Comparison of ENCODE assay signal across 19 mouse cellular contexts in the genomic region with DNA sequence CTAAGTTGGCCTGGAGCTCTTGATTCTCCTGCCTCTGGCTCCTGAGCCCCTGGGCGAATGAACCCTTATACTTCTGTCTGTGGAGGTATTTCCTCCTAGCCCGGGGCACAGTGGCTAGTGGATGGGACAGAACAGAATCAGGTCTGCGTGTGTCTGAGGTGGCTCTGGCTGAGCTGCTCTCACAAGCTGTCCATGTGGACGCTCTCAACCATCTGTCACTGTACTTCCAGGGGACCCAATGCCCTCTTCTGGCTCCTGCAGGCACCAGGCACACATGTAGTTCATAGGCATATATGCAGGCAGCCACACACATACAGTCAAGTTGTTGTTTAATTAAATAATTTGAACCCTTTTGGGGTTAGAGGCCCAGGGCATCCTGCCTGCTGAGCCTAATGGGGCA. TPM values are rescaled to one million over a fixed set of nuclear protein-coding genes. Genes with fewer than 3 reads are reported as not detected.
DNase-seq lines count a peak whose midpoint lies in the region; ATAC-seq and TF ChIP-seq lines count a peak whose summit lies in the region.
"Had no signal": no experiment of that assay in that cellular context is flagged by ENCODE, and none has a peak within 500 bp of the region (broad histone marks: within the 10 kb centered on the region; RNA-seq: fewer than 3 reads in every experiment).

No protein-coding gene starts in this region.

- ATAC-seq in cerebellum, adult (ENCODE audit: insufficient number of reproducible peaks, low FRiP score, low TSS enrichment) = peak; percentile 93
- ATAC-seq in lung, embryonic 14.5 days (ENCODE audit: insufficient read depth) = no peak
- no peak; the same call in 1 of the 2 replicates for ATAC-seq in stomach, embryonic 16.5 days (ENCODE audit: insufficient read depth, low FRiP score)
- ATAC-seq in midbrain, embryonic 15.5 days (replicated peaks) = no peak
- ATAC-seq: midbrain, embryonic 16.5 days had no signal

- DNase-seq in cerebellum, postnatal 4 days (ENCODE audit: low spot score in 2 of 2) = no peak
- DNase-seq in lung, embryonic 14.5 days = no peak
- no peak for DNase-seq in lung, adult 18-20 months
- peak; percentile 65 to 72 for DNase-seq in cerebellum, postnatal 36 days
- no peak for DNase-seq in right cerebral cortex, postnatal 10 days (ENCODE audit: low spot score in 2 of 2)
- DNase-seq: adrenal gland, postnatal 14 days; gastrocnemius, postnatal 36 days; heart, postnatal 36 days; liver, embryonic 13.5 days; right cerebral cortex, postnatal 4 days had no signal

- H3K27ac ChIP-seq in lung, embryonic 14.5 days (ENCODE audit: low read depth) = 0 out of 2 replicates have a peak overlapping the region, but pooled peaks have one; percentile 18
- no peak overlapping the region for H3K27ac ChIP-seq in stomach, embryonic 16.5 days (ENCODE audit: low read length)
- H3K27ac ChIP-seq in midbrain, embryonic 15.5 days = no peak overlapping the region
- H3K27ac ChIP-seq: liver, embryonic 13.5 days; macrophage had no signal

- no peak overlapping the region for H3K4me3 ChIP-seq in lung, embryonic 14.5 days (ENCODE audit: low read depth, low read length)
- no peak overlapping the region for H3K4me3 ChIP-seq in stomach, embryonic 16.5 days (replicated peaks; ENCODE audit: low read length)
- H3K4me3 ChIP-seq in midbrain, embryonic 15.5 days = no peak overlapping the region
- H3K4me3 ChIP-seq: heart, embryonic 10.5 days; liver, embryonic 13.5 days had no signal

- H3K4me1 ChIP-seq in lung, embryonic 14.5 days (ENCODE audit: insufficient read depth) = no peaks in the 10 kb centered on the region
- peaks cover 17% of the 10 kb centered on the region; the same call in 1 of the 2 replicates for H3K4me1 ChIP-seq in stomach, embryonic 16.5 days (ENCODE audit: control insufficient read depth, insufficient read depth, low read length)
- H3K4me1 ChIP-seq in midbrain, embryonic 15.5 days = no peaks in the 10 kb centered on the region

- WGBS in lung, embryonic 14.5 days = 66% methylated on average over 4 of the region's 4 CpGs
- 63% methylated on average over 4 of the region's 4 CpGs for WGBS in stomach, embryonic 16.5 days
- WGBS in midbrain, embryonic 15.5 days = 83% methylated on average over 4 of the region's 4 CpGs

- no peak overlapping the region for H3K9ac ChIP-seq in lung, embryonic 14.5 days
- peak overlapping the region; percentile 47 for H3K9ac ChIP-seq in stomach, embryonic 16.5 days (ENCODE audit: low read length)
- H3K9ac ChIP-seq in midbrain, embryonic 15.5 days = no peak overlapping the region
- H3K9ac ChIP-seq: liver, embryonic 13.5 days had no signal

- H3K9me3 ChIP-seq in lung, embryonic 14.5 days (ENCODE audit: low read depth, low read length) = no peaks in the 10 kb centered on the region
- H3K9me3 ChIP-seq in stomach, embryonic 16.5 days (replicated peaks; ENCODE audit: control insufficient read depth, low read length) = no peaks in the 10 kb centered on the region
- no peaks in the 10 kb centered on the region for H3K9me3 ChIP-seq in midbrain, embryonic 15.5 days
- H3K9me3 ChIP-seq: heart, embryonic 10.5 days; liver, embryonic 13.5 days had no signal

- H3K4me2 ChIP-seq in lung, embryonic 14.5 days = no peak overlapping the region
- H3K4me2 ChIP-seq in stomach, embryonic 16.5 days (ENCODE audit: low read depth, low read length) = no peak overlapping the region
- no peak overlapping the region for H3K4me2 ChIP-seq in midbrain, embryonic 15.5 days
- H3K4me2 ChIP-seq: liver, embryonic 13.5 days had no signal

- TF ChIP-seq CTCF in lung, embryonic 14.5 days (IDR thresholded peaks at IDR 0.05; ENCODE audit: low read depth) = no peak

- H3K36me3 ChIP-seq in lung, embryonic 14.5 days (ENCODE audit: insufficient read depth) = no peaks in the 10 kb centered on the region
- H3K36me3 ChIP-seq in stomach, embryonic 16.5 days (ENCODE audit: control insufficient read depth, insufficient read depth, low read length) = no peaks in the 10 kb centered on the region
- no peaks in the 10 kb centered on the region for H3K36me3 ChIP-seq in midbrain, embryonic 15.5 days (replicated peaks)
- H3K36me3 ChIP-seq: heart, embryonic 10.5 days; liver, embryonic 13.5 days had no signal

- H3K27me3 ChIP-seq in lung, embryonic 14.5 days (ENCODE audit: insufficient read depth, low read length) = no peaks in the 10 kb centered on the region
- H3K27me3 ChIP-seq in stomach, embryonic 16.5 days (ENCODE audit: control insufficient read depth, insufficient read depth, low read length) = no peaks in the 10 kb centered on the region
- no peaks in the 10 kb centered on the region for H3K27me3 ChIP-seq in midbrain, embryonic 15.5 days (replicated peaks)

RNA-seq across cellular contexts. Expression of a gene that starts 4.0 kb away (rescaled TPM):
- 0.34 TPM in 1 of 2 replicates, not detected in the other for polyA plus RNA-seq in lung, embryonic 14.5 days (2014; fragmentation: Nextera tagmentation; extraction: Ambion mirVana)
- polyA plus RNA-seq in stomach, embryonic 16.5 days (2015; fragmentation: Nextera tagmentation; extraction: Ambion mirVana) = 86.6 and 122 TPM in 2 replicates
- polyA plus RNA-seq in midbrain, embryonic 15.5 days (2015; fragmentation: Nextera tagmentation; extraction: Ambion mirVana) = 0.31 TPM in 1 of 2 replicates, not detected in the other
- polyA plus RNA-seq: embryonic facial prominence, embryonic 11.5 days; macrophage; midbrain, embryonic 16.5 days; neural tube, embryonic 11.5 days had no signal

RNA-seq across cellular contexts. Expression of a gene that starts 16.9 kb away (rescaled TPM):
- polyA plus RNA-seq in lung, embryonic 14.5 days (2014; fragmentation: Nextera tagmentation; extraction: Ambion mirVana) = 93.2 and 101 TPM in 2 replicates
- 47.9 and 52.2 TPM in 2 replicates for polyA plus RNA-seq in stomach, embryonic 16.5 days (2015; fragmentation: Nextera tagmentation; extraction: Ambion mirVana)
- 13.1 and 15.7 TPM in 2 replicates for polyA plus RNA-seq in midbrain, embryonic 15.5 days (2015; fragmentation: Nextera tagmentation; extraction: Ambion mirVana)
- polyA plus RNA-seq: macrophage had no signal

RNA-seq across cellular contexts. Expression of a gene that starts 17.7 kb away (rescaled TPM):
- polyA plus RNA-seq in lung, embryonic 14.5 days (2014; fragmentation: Nextera tagmentation; extraction: Ambion mirVana) = 50.9 and 57.0 TPM in 2 replicates
- 48.4 and 51.4 TPM in 2 replicates for polyA plus RNA-seq in stomach, embryonic 16.5 days (2015; fragmentation: Nextera tagmentation; extraction: Ambion mirVana)
- 50.7 and 50.8 TPM in 2 replicates for polyA plus RNA-seq in midbrain, embryonic 15.5 days (2015; fragmentation: Nextera tagmentation; extraction: Ambion mirVana)

RNA-seq across cellular contexts. Expression of a gene that starts 40.2 kb away (rescaled TPM):
- 0.18 and 0.70 TPM in 2 replicates for polyA plus RNA-seq in lung, embryonic 14.5 days (2014; fragmentation: Nextera tagmentation; extraction: Ambion mirVana)
- 0.32 and 0.46 TPM in 2 replicates for polyA plus RNA-seq in stomach, embryonic 16.5 days (2015; fragmentation: Nextera tagmentation; extraction: Ambion mirVana)
- not detected in 2 replicates for polyA plus RNA-seq in midbrain, embryonic 15.5 days (2015; fragmentation: Nextera tagmentation; extraction: Ambion mirVana)
- polyA plus RNA-seq: macrophage; midbrain, embryonic 16.5 days; stomach, embryonic 14.5 days had no signal

RNA-seq across cellular contexts. Expression of a gene that starts 40.3 kb away (rescaled TPM):
- 43.5 and 43.9 TPM in 2 replicates for polyA plus RNA-seq in lung, embryonic 14.5 days (2014; fragmentation: Nextera tagmentation; extraction: Ambion mirVana)
- 42.1 and 44.5 TPM in 2 replicates for polyA plus RNA-seq in stomach, embryonic 16.5 days (2015; fragmentation: Nextera tagmentation; extraction: Ambion mirVana)
- polyA plus RNA-seq in midbrain, embryonic 15.5 days (2015; fragmentation: Nextera tagmentation; extraction: Ambion mirVana) = 3.6 and 4.2 TPM in 2 replicates

Comparison
In these comparisons a context has a peak if more than half of its experiments do, and no peak if none do; other contexts are left out.
1. DNase-seq: peak in cerebellum, postnatal 36 days (2 of 2); none in cerebellum, postnatal 4 days (0 of 2), lung, embryonic 14.5 days (single experiment), lung, adult 18-20 months (0 of 2) and right cerebral cortex, postnatal 10 days (0 of 2).
2. RNA of a gene that starts 4.0 kb away (polyA plus RNA-seq): 86.6 to 122 TPM in stomach, embryonic 16.5 days; 0.34 TPM in lung, embryonic 14.5 days and 0.31 TPM in midbrain, embryonic 15.5 days; every median in the first group is over 10 times any median in the second.